Mouse (Mus musculus): ENCODE data around the gene Cdk7. TPM values are rescaled to one million over a fixed set of nuclear protein-coding genes. Genes with fewer than 3 reads are reported as not detected.

Cdk7 gene
- polyA plus RNA-seq, 1 experiment from 2014 or later, result 54.6 TPM

DNA sequence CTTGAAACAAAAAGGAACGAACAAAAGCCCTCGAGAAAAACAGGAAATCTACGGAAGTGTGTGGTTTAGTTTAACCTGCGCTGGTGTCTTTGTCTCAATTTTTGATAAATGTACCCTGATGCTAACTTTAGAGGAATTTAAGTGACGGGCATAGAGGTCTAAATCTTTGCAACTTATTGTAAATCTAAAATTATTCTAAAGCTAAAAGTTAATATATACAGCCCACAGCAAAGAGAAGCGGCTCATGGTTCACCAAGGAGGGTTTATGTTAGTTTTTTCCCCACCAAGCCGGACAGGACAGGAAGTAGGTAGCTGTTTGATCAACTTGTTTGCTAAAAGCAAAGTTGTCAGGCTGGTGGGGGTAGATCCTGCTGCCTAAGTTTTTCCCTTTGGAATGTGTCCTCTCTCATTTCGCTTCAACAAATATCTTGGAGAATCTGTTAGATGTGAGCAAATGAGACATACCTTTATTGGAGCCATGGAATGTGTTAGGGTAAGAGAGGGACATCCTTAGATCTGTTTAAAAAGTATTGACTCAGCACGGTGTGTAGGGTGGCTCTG lies 60.5 kb downstream of the Cdk7 start:
- Histone ChIP-seq H3K4me3 (ENCODE audit: low read depth, low read length) (peak overlapping the region; percentile 40), H3K27ac (ENCODE audit: low read depth, low read length) (no peak overlapping the region), H3K4me1 (ENCODE audit: control insufficient read depth, insufficient read depth, low read length) (no peaks in the 10 kb centered on the region), H3K4me2 (ENCODE audit: low read length) (peak overlapping the region; percentile 78), H3K27me3 (replicated peaks; ENCODE audit: control insufficient read depth, insufficient read depth, low read length) (no peaks in the 10 kb centered on the region), H3K9ac (ENCODE audit: low read length) (peak overlapping the region; percentile 68), H3K36me3 (ENCODE audit: control insufficient read depth, insufficient read depth, low read length) (peaks cover 12% of the 10 kb centered on the region), H3K9me3 (replicated peaks; ENCODE audit: control insufficient read depth, low read length) (no peaks in the 10 kb centered on the region)
- 66% methylated on average over 9 of the region's 9 CpGs for WGBS
- no peak for DNase-seq (ENCODE audit: low spot score)
- ATAC-seq, result no peak

DNA sequence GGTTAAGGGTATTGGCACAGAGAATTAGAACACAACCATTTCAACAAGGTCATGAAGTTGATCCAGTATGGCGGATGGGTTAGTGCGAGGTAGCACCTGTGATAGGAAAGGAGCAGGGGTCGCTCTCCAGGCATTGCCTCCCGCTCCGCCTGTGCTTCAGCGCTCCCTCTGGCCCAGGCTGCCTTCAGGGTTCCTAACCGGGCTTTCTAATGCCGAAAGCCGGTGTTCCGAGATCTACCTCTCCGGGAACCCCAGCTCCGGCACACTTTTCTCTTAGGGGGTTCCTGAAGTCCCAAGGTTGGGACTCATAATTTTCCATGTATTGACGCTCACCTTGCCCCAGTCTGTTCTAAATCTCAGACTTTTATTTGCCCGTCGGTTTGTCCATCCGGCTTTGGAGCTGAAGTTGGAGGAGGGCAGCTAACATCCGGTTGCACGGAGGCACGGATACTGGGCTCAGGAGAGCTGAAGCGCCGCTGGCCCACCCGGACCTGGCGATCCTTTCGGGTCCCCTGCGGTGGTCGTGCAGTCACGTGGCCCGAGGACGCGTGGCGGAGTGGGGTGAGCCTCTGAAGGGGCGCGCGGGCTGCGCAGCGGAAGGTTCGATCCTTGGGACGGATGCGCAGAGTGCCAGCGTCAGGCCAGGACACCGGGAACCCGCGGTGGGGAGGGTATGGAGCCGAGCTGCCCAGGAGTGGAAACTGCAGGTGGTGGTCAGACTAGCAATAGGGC lies 61.3 kb downstream of the Cdk7 start, which contains the start of gene Ccdc125:
Gene Ccdc125 (plus strand): TSS at position 427 of the 732 bp plus-strand sequence.
- Histone ChIP-seq H3K4me1 (ENCODE audit: control insufficient read depth, insufficient read depth, low read length) (no peaks in the 10 kb centered on the region), H3K27me3 (replicated peaks; ENCODE audit: control insufficient read depth, insufficient read depth, low read length) (no peaks in the 10 kb centered on the region), H3K4me2 (ENCODE audit: low read length) (peak within 1 kb of the TSS; percentile 78), H3K4me3 (ENCODE audit: low read depth, low read length) (peak within 1 kb of the TSS; percentile 40), H3K27ac (ENCODE audit: low read depth, low read length) (no peak within 1 kb of the TSS), H3K36me3 (ENCODE audit: control insufficient read depth, insufficient read depth, low read length) (peaks cover 15% of the 10 kb centered on the region), H3K9ac (ENCODE audit: low read length) (peak within 1 kb of the TSS; percentile 68), H3K9me3 (replicated peaks; ENCODE audit: control insufficient read depth, low read length) (no peaks in the 10 kb centered on the region)
- DNase-seq (ENCODE audit: low spot score) (peak; percentile 42), ATAC-seq (peak; percentile 71)
- WGBS, result under 1% methylated on average over 44 of the region's 44 CpGs

GRCm38 (mm10) chr13:100659864-100660456 lies 70.8 kb downstream of the Cdk7 start:
- WGBS, result 54% methylated on average over 4 of the region's 4 CpGs
- peak; percentile 67; the same call in 1 of the 2 replicates for ATAC-seq
- peaks cover 25% of the 10 kb centered on the region for H3K36me3 ChIP-seq (ENCODE audit: control insufficient read depth, insufficient read depth, low read length)

GRCm38 (mm10) chr13:100658091-100658490 lies 72.6 kb downstream of the Cdk7 start:
- Histone ChIP-seq H3K9ac (ENCODE audit: low read length) (no peak overlapping the region), H3K27me3 (replicated peaks; ENCODE audit: control insufficient read depth, insufficient read depth, low read length) (no peaks in the 10 kb centered on the region), H3K4me3 (ENCODE audit: low read depth, low read length) (no peak overlapping the region), H3K4me1 (ENCODE audit: control insufficient read depth, insufficient read depth, low read length) (no peaks in the 10 kb centered on the region), H3K9me3 (replicated peaks; ENCODE audit: control insufficient read depth, low read length) (no peaks in the 10 kb centered on the region), H3K27ac (ENCODE audit: low read depth, low read length) (no peak overlapping the region), H3K36me3 (ENCODE audit: control insufficient read depth, insufficient read depth, low read length) (peaks cover 21% of the 10 kb centered on the region; the same call in 1 of the 2 replicates), H3K4me2 (ENCODE audit: low read length) (no peak overlapping the region)
- WGBS, result 92% methylated on average over 5 of the region's 5 CpGs
- ATAC-seq (no peak), DNase-seq (ENCODE audit: low spot score) (no peak)

More at GRCm38 (mm10) chr13:100659864-100660456, 70.8 kb downstream of the Cdk7 start:
- Histone ChIP-seq H3K4me2 (ENCODE audit: low read length) (no peak overlapping the region), H3K9me3 (replicated peaks; ENCODE audit: control insufficient read depth, low read length) (no peaks in the 10 kb centered on the region), H3K27me3 (replicated peaks; ENCODE audit: control insufficient read depth, insufficient read depth, low read length) (no peaks in the 10 kb centered on the region), H3K4me3 (ENCODE audit: low read depth, low read length) (no peak overlapping the region), H3K27ac (ENCODE audit: low read depth, low read length) (no peak overlapping the region), H3K9ac (ENCODE audit: low read length) (no peak overlapping the region), H3K4me1 (ENCODE audit: control insufficient read depth, insufficient read depth, low read length) (no peaks in the 10 kb centered on the region)
- DNase-seq (ENCODE audit: low spot score), result peak; percentile 86

Other genes starting within 250 kb of the Cdk7 start
- gene Gtf2h2, start 238.4 kb downstream of the Cdk7 start, polyA plus RNA-seq (2014; fragmentation: Nextera tagmentation; extraction: Ambion mirVana), result 63.0 and 64.8 TPM in 2 replicates
- 5.6 and 10.5 TPM in 2 replicates for gene Ocln, start 178.2 kb downstream of the Cdk7 start, polyA plus RNA-seq (2014; fragmentation: Nextera tagmentation; extraction: Ambion mirVana)
- 1.2 and 1.8 TPM in 2 replicates for gene Marveld2, start 114.0 kb downstream of the Cdk7 start, polyA plus RNA-seq (2014; fragmentation: Nextera tagmentation; extraction: Ambion mirVana)
- 380 and 419 TPM in 2 replicates for gene Ak6, start 80.0 kb downstream of the Cdk7 start, polyA plus RNA-seq (2014; fragmentation: Nextera tagmentation; extraction: Ambion mirVana)
- gene Rad17, start 79.9 kb downstream of the Cdk7 start, polyA plus RNA-seq (2014; fragmentation: Nextera tagmentation; extraction: Ambion mirVana), result 24.0 and 25.4 TPM in 2 replicates
- gene Taf9, start 79.4 kb downstream of the Cdk7 start, polyA plus RNA-seq (2014; fragmentation: Nextera tagmentation; extraction: Ambion mirVana), result 23.4 and 29.8 TPM in 2 replicates
- gene Ccdc125, start 61.2 kb downstream of the Cdk7 start, polyA plus RNA-seq (2014; fragmentation: Nextera tagmentation; extraction: Ambion mirVana), result 1.2 and 1.4 TPM in 2 replicates
- gene Mrps36, start 13.7 kb upstream of the Cdk7 start, polyA plus RNA-seq (2014; fragmentation: Nextera tagmentation; extraction: Ambion mirVana), result 112 and 125 TPM in 2 replicates
- 16.5 and 20.4 TPM in 2 replicates for gene Cenph, start 45.0 kb upstream of the Cdk7 start, polyA plus RNA-seq (2014; fragmentation: Nextera tagmentation; extraction: Ambion mirVana)
- 164 and 215 TPM in 2 replicates for gene Ccnb1, start 55.6 kb upstream of the Cdk7 start, polyA plus RNA-seq (2014; fragmentation: Nextera tagmentation; extraction: Ambion mirVana)
- 35.8 and 39.4 TPM in 2 replicates for gene Slc30a5, start 102.5 kb upstream of the Cdk7 start, polyA plus RNA-seq (2014; fragmentation: Nextera tagmentation; extraction: Ambion mirVana)